Mouse (Mus musculus) limb, embryonic 14.5 days (tissue): ENCODE results near the gene B4galt7. TPM values are rescaled to one million over a fixed set of nuclear protein-coding genes. Genes with fewer than 3 reads are reported as not detected.
"Not testable (repeated sequence)": the region's sequence is repeated elsewhere in the genome, so short reads cannot be mapped to it uniquely, and the experiment has no call there.

ENCODE experiments used
- ATAC-seq: fragments of 200-750 bp; cut with Nextera tagmentation; 2 replicates; pipeline ENCODE4 v1.8.0; 2017; ENCODE audit warnings: low read depth, moderate number of reproducible peaks, moderate TSS enrichment; ENCODE audit not compliant: low FRiP score
- DNase-seq: peaks from one replicate; pipeline ENCODE4 v3.0.0-alpha.2; 2015; ENCODE audit warnings: low spot score
- H3K27ac ChIP-seq: fragments of 300-500 bp; sonication (generic); replicated peaks from 2 replicates; pipeline ENCODE4 v1.5.1; 2014; ENCODE audit warnings: low read depth, mild to moderate bottlenecking, low read length, moderate library complexity, mixed read lengths
- H3K27me3 ChIP-seq: fragments of 300-500 bp; sonication (generic); 2 replicates; pipeline ENCODE4 v1.6.1; 2014; ENCODE audit warnings: low read length, mixed read lengths; ENCODE audit not compliant: control insufficient read depth, insufficient read depth
- H3K36me3 ChIP-seq: fragments of 300-500 bp; sonication (generic); 2 replicates; pipeline ENCODE4 v1.6.1; 2014; ENCODE audit warnings: mild to moderate bottlenecking, low read length, moderate library complexity, mixed read lengths; ENCODE audit not compliant: control insufficient read depth, insufficient read depth
- H3K4me1 ChIP-seq: fragments of 300-500 bp; sonication (generic); 2 replicates; pipeline ENCODE4 v1.6.1; 2014; ENCODE audit warnings: antibody characterized with exemption, low read length, mixed read lengths; ENCODE audit not compliant: control insufficient read depth, insufficient read depth
- H3K4me2 ChIP-seq: fragments of 300-500 bp; sonication (generic); replicated peaks from 2 replicates; pipeline ENCODE4 v1.6.1; 2014; ENCODE audit warnings: low read depth, mild to moderate bottlenecking, low read length, moderate library complexity; ENCODE audit not compliant: severe bottlenecking
- H3K4me3 ChIP-seq: fragments of 300-500 bp; sonication (generic); replicated peaks from 2 replicates; pipeline ENCODE4 v1.5.1; 2014; ENCODE audit warnings: low read length
- H3K9ac ChIP-seq: fragments of 300-500 bp; sonication (generic); 2 replicates; pipeline ENCODE4 v1.6.1; 2014; ENCODE audit warnings: mild to moderate bottlenecking, low read depth, low read length, moderate library complexity; ENCODE audit not compliant: severe bottlenecking
- H3K9me3 ChIP-seq: fragments of 300-500 bp; sonication (generic); 2 replicates; pipeline ENCODE4 v1.6.1; 2016; ENCODE audit warnings: low read length; ENCODE audit not compliant: control insufficient read depth
- POLR2A ChIP-seq: fragments of 200-500 bp; IDR thresholded peaks from 2 replicates; pipeline ENCODE4 v1.8.0; 2012; ENCODE audit warnings: inconsistent platforms, mild to moderate bottlenecking, moderate library complexity, borderline replicate concordance; ENCODE audit not compliant: insufficient read depth, insufficient read length; ENCODE audit errors: extremely low read depth
- WGBS: fragments of 180-500 bp; shearing (Covaris S2); extraction: QIAGEN DNeasy Blood & Tissue Kit; methylation state at CpG from one replicate; pipeline ENCODE4 v1.1.7; 2014; 5-methylcytosine and 5-hydroxymethylcytosine counted together
- polyA plus RNA-seq, 2 experiments: library from polyadenylated mRNA; depleted of rRNA in 1 of 2; stranded (reverse) in 1 of 2; unstranded in 1 of 2; fragments of >200 nt; fragmentation: Nextera tagmentation in 1 of 2; extraction: Ambion mirVana in 1 of 2; gene quantifications; 2 replicates each; pipeline versions ENCODE4 v1.2.1 to v1.2.3; 2012 to 2014

B4galt7 gene
- polyA plus RNA-seq, 2 experiments: 10.1 to 39.3 TPM

GRCm38 (mm10) chr13:55622649-55623541 is 23.2 kb downstream of the B4galt7 start, which contains the start of gene Caml:
Caml (plus strand) TSS chr13:55623005.
- peak within 1 kb of the TSS; percentile 84 for H3K9ac ChIP-seq
- peak within 1 kb of the TSS; percentile 90 for H3K27ac ChIP-seq
- H3K4me3 ChIP-seq: peak within 1 kb of the TSS; percentile 84
- peak; percentile 95 for DNase-seq
- H3K4me2 ChIP-seq: peak within 1 kb of the TSS; percentile 59
- ATAC-seq: peak; percentile 98
- peaks cover 12% of the 10 kb centered on the region for H3K4me1 ChIP-seq
- under 1% methylated on average over 58 of the region's 59 CpGs for WGBS
- peaks cover 29% of the 10 kb centered on the region for H3K36me3 ChIP-seq
- H3K27me3 ChIP-seq: no peaks in the 10 kb centered on the region
- H3K9me3 ChIP-seq: no peaks in the 10 kb centered on the region
- peak; percentile 67; the same call in 1 of the 2 replicates for TF ChIP-seq POLR2A

GRCm38 (mm10) chr13:55634639-55635127 is 35.0 kb downstream of the B4galt7 start, which contains the start of gene Ddx46:
Ddx46 (plus strand) TSS chr13:55635027.
- DNase-seq: peak; percentile 88
- 0 out of 2 replicates have a peak, but pooled peaks have one; percentile 25 for TF ChIP-seq POLR2A
- peaks cover 59% of the 10 kb centered on the region for H3K36me3 ChIP-seq
- WGBS: 7% methylated on average over 30 of the region's 30 CpGs
- H3K9ac ChIP-seq: peak within 1 kb of the TSS; percentile 86
- peak within 1 kb of the TSS; percentile 89 for H3K4me2 ChIP-seq
- peak within 1 kb of the TSS; percentile 97 for H3K4me3 ChIP-seq
- H3K27me3 ChIP-seq: no peaks in the 10 kb centered on the region
- no peaks in the 10 kb centered on the region for H3K9me3 ChIP-seq
- no peaks in the 10 kb centered on the region for H3K4me1 ChIP-seq
- ATAC-seq: peak; percentile 94
- H3K27ac ChIP-seq: no peak within 1 kb of the TSS

- peak overlapping the region; percentile 86 for H3K9ac ChIP-seq
- no peaks in the 10 kb centered on the region for H3K9me3 ChIP-seq
- no peaks in the 10 kb centered on the region for H3K4me1 ChIP-seq
- peak overlapping the region; percentile 89 for H3K4me2 ChIP-seq
- no peak for TF ChIP-seq POLR2A
- no peaks in the 10 kb centered on the region for H3K27me3 ChIP-seq
- ATAC-seq (peak; percentile 32; the same call in 1 of the 2 replicates), DNase-seq (no peak)
- no peak overlapping the region for H3K27ac ChIP-seq
- H3K4me3 ChIP-seq: peak overlapping the region; percentile 97
- under 1% methylated on average over 35 of the region's 40 CpGs for WGBS
- H3K36me3 ChIP-seq: peaks cover 59% of the 10 kb centered on the region
Measured at GRCm38 (mm10) chr13:55635146-55635571, 35.5 kb downstream of the B4galt7 start.

- peaks cover 56% of the 10 kb centered on the region for H3K36me3 ChIP-seq
Measured at GRCm38 (mm10) chr13:55636185-55636983, 36.7 kb downstream of the B4galt7 start.

GRCm38 (mm10) chr13:55640480-55640879 is 40.8 kb downstream of the B4galt7 start:
- not testable (repeated sequence) for H3K4me2 ChIP-seq, H3K9ac ChIP-seq, H3K4me3 ChIP-seq, ATAC-seq, H3K27me3 ChIP-seq, H3K4me1 ChIP-seq, H3K9me3 ChIP-seq, H3K27ac ChIP-seq
- WGBS: 44% methylated on average over 7 of the region's 8 CpGs
- H3K36me3 ChIP-seq: peaks cover 58% of the 10 kb centered on the region
- DNase-seq: peak; percentile 72

More at GRCm38 (mm10) chr13:55636185-55636983, 36.7 kb downstream of the B4galt7 start:
- DNase-seq: no peak
- no peak overlapping the region for H3K4me2 ChIP-seq
- no peak for ATAC-seq
- no peaks in the 10 kb centered on the region for H3K27me3 ChIP-seq
- no peak overlapping the region for H3K27ac ChIP-seq
- no peak overlapping the region for H3K4me3 ChIP-seq
- no peak overlapping the region for H3K9ac ChIP-seq
- TF ChIP-seq POLR2A: no peak
- no peaks in the 10 kb centered on the region for H3K4me1 ChIP-seq
- WGBS: 91% methylated on average over 14 of the region's 14 CpGs
- no peaks in the 10 kb centered on the region for H3K9me3 ChIP-seq
